Mouse (Mus musculus) myocyte (in vitro differentiated cells): Measurements from ENCODE around the gene Hus1b.

Source experiments
- E2F4 ChIP-seq: IDR thresholded peaks from one replicate; pipeline ENCODE4 v1.6.1; 2011; ENCODE audit warnings: mild to moderate bottlenecking, control low read depth, moderate library complexity; ENCODE audit not compliant: insufficient read depth
- MYOG ChIP-seq, 3 experiments: IDR thresholded peaks; one replicate each; pipeline ENCODE4 v1.6.1; 2011; ENCODE audit warnings: control low read depth in 2 of 3, low read depth in 2 of 3, mild to moderate bottlenecking in 2 of 3; ENCODE audit not compliant: insufficient read length in 2 of 3, control insufficient read depth in 1 of 3, insufficient read depth in 1 of 3
- POLR2A ChIP-seq: IDR thresholded peaks from one replicate; pipeline ENCODE4 v1.6.1; 2011; ENCODE audit warnings: low read depth, mild to moderate bottlenecking, control low read depth, moderate library complexity; ENCODE audit not compliant: insufficient read length
- REST ChIP-seq: IDR thresholded peaks from one replicate; pipeline ENCODE4 v1.6.1; 2011; ENCODE audit warnings: mild to moderate bottlenecking, control low read depth, moderate library complexity; ENCODE audit not compliant: insufficient read depth, insufficient read length
- TCF12 ChIP-seq: IDR thresholded peaks from one replicate; pipeline ENCODE4 v1.6.1; 2011; ENCODE audit warnings: mild to moderate bottlenecking, control low read depth; ENCODE audit not compliant: poor library complexity, insufficient read depth, severe bottlenecking

DNA sequence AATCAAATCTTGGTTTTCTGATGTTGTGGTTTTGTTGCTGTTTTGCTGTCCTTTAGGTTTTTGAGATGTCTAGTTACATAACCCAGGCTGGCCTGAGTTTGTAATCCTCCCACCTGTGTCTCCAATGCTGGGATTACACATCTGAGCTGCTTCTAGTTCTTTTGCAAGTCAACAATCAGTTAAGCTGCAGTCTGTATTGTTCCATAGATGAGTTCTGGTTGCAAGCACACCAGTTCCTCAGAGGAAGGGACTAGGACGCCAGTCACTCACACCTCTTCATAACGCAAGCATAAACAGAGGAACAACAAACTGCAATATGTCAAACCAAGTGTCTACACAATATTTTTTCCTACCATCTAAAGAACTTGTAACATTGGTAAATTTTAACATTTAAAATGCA lies 4.5 kb upstream of the Hus1b start:
- TF ChIP-seq MYOG (IDR thresholded peaks at IDR 0.05; ENCODE audit: control insufficient read depth in 1 of 3, insufficient read depth in 1 of 3, insufficient read length in 2 of 3, low read depth in 2 of 3) (no peak), POLR2A (no peak), REST (no peak), E2F4 (no peak), TCF12 (no peak)
